Mouse (Mus musculus): ENCODE results near the gene Ssbp3. TPM values are rescaled to one million over a fixed set of nuclear protein-coding genes. Genes with fewer than 3 reads are reported as not detected.
A peak's percentile ranks its signal among the peaks of the same experiment; 100 is the strongest.

The Ssbp3 gene
- total RNA-seq, 1 experiment from 2014 or later: 47.4 TPM

GRCm38 (mm10) chr4:106922919-106923318, 12.4 kb downstream of the Ssbp3 start:
- ATAC-seq (replicated peaks in 1 of 2; ENCODE audit: insufficient read depth in 1 of 2, low FRiP score in 2 of 2, low TSS enrichment in 1 of 2, low read depth in 1 of 2, poor library complexity in 2 of 2, severe bottlenecking in 2 of 2): peak in 1 of 2 experiments; percentile 28; a peak in 1 of 4 replicates

DNA sequence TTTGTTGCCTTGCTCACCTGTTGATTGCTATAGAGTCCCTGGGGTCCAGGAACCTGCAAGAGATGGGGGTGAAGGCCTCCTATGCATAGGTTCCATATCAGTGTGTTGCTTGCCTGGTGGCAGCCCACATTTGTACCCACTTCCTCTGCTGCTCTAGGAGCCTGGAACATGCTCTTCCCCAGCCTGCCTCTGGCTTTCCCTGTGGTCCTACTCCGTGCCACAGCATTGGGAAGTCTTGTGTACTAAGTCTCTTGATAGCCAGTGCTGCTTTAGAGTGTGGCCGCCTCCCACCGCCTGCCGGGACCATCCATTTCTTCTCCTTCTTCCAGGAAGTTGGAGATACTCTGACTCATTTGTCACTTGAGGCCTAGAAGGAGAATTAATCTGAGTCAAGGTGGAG, 13.7 kb downstream of the Ssbp3 start:
- ATAC-seq (replicated peaks in 1 of 2; ENCODE audit: insufficient read depth in 1 of 2, low FRiP score in 2 of 2, low TSS enrichment in 1 of 2, low read depth in 1 of 2, poor library complexity in 2 of 2, severe bottlenecking in 2 of 2): no peak

- no peak for ATAC-seq (replicated peaks in 1 of 2; ENCODE audit: insufficient read depth in 1 of 2, low FRiP score in 2 of 2, low TSS enrichment in 1 of 2, low read depth in 1 of 2, poor library complexity in 2 of 2, severe bottlenecking in 2 of 2)
Measured at GRCm38 (mm10) chr4:106924888-106925287, 14.4 kb downstream of the Ssbp3 start.

DNA sequence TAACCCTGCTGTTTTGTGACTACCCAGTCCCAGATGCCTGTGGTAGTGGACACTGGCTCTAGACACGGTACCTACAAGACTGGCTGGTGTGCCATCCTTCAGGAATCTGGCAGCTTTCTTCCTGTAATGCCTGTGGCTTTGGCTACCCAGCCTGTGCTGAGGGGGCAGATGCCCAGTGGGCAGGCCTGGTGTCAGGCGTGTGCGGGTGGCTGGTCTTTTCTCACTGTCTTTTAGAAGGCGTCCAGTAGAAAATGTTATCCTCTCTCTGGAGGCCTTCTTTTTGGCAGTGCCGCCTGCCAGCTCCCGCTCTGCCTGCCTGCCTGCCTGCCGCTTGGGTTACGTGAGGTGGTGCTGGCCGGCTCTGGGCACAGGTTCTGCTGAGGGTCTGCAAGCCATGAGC, 15.9 kb downstream of the Ssbp3 start:
- no peak for ATAC-seq (replicated peaks in 1 of 2; ENCODE audit: insufficient read depth in 1 of 2, low FRiP score in 2 of 2, low TSS enrichment in 1 of 2, low read depth in 1 of 2, poor library complexity in 2 of 2, severe bottlenecking in 2 of 2)

- no peak for ATAC-seq (replicated peaks in 1 of 2; ENCODE audit: insufficient read depth in 1 of 2, low FRiP score in 2 of 2, low TSS enrichment in 1 of 2, low read depth in 1 of 2, poor library complexity in 2 of 2, severe bottlenecking in 2 of 2)
Measured at GRCm38 (mm10) chr4:106927034-106927433, 16.5 kb downstream of the Ssbp3 start.

GRCm38 (mm10) chr4:106928961-106929360, 18.5 kb downstream of the Ssbp3 start:
- no peak for ATAC-seq (replicated peaks in 1 of 2; ENCODE audit: insufficient read depth in 1 of 2, low FRiP score in 2 of 2, low TSS enrichment in 1 of 2, low read depth in 1 of 2, poor library complexity in 2 of 2, severe bottlenecking in 2 of 2)

- no peak; a peak in 1 of 4 replicates for ATAC-seq (replicated peaks in 1 of 2; ENCODE audit: insufficient read depth in 1 of 2, low FRiP score in 2 of 2, low TSS enrichment in 1 of 2, low read depth in 1 of 2, poor library complexity in 2 of 2, severe bottlenecking in 2 of 2)
Measured at GRCm38 (mm10) chr4:106932583-106932982, 22.1 kb downstream of the Ssbp3 start.

- no peak for ATAC-seq (replicated peaks in 1 of 2; ENCODE audit: insufficient read depth in 1 of 2, low FRiP score in 2 of 2, low TSS enrichment in 1 of 2, low read depth in 1 of 2, poor library complexity in 2 of 2, severe bottlenecking in 2 of 2)
Measured at GRCm38 (mm10) chr4:106933813-106934482, 23.4 kb downstream of the Ssbp3 start.

DNA sequence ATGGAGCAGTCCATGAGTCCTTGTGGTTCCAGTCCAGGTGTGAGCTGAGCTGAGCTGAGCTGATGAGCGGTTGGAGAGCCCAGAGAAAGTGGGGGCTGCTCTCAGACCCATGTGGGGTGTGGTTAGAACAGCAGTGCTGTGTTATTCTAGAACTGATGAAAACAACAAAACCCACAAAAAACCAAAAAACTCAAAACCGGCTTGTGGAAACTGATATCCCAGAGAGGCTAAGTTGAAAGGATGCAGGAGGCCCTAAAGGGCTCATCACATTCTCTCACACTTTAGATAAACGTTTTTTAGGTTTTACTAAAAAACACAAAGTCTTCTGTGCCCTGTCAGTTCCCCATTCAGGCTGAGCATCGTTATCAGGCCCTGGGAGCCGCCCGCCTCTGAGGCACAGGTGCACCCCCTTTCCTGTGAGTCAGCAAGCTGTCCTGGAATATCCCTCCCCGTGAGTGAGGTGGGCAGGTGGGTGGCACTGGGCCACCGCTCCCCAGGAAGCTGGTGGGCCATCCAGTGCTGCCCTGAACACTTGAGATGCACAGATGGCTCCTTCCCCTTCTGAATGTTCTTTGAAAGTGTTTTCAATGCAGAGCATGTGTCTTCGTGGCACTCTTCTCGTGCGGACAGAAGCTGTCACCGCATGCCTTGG, 24.6 kb downstream of the Ssbp3 start:
- peak; percentile 61 to 74 for ATAC-seq (replicated peaks in 1 of 2; ENCODE audit: insufficient read depth in 1 of 2, low FRiP score in 2 of 2, low TSS enrichment in 1 of 2, low read depth in 1 of 2, poor library complexity in 2 of 2, severe bottlenecking in 2 of 2)

DNA sequence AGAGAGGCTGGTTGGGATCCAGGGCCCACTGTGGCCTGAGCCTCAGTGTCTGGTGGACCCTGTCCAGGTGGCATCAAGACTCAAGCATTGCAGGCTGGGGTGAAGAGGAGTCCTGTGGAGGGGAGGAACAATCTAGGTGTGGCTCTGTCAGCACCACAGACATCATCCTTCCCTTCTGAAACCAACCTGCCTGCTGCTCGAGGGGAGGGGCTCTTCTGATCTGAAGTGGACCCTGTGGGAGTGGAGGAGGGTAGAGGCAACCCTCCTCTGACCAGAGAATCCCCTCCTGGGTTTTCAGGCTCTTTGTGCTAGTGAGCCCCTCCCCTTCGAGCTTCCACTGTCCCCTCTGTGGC, 25.1 kb downstream of the Ssbp3 start:
- no peak for ATAC-seq (replicated peaks in 1 of 2; ENCODE audit: insufficient read depth in 1 of 2, low FRiP score in 2 of 2, low TSS enrichment in 1 of 2, low read depth in 1 of 2, poor library complexity in 2 of 2, severe bottlenecking in 2 of 2)

- no peak for ATAC-seq (replicated peaks in 1 of 2; ENCODE audit: insufficient read depth in 1 of 2, low FRiP score in 2 of 2, low TSS enrichment in 1 of 2, low read depth in 1 of 2, poor library complexity in 2 of 2, severe bottlenecking in 2 of 2)
Measured at GRCm38 (mm10) chr4:106936041-106936440, 25.5 kb downstream of the Ssbp3 start.

- ATAC-seq (replicated peaks in 1 of 2; ENCODE audit: insufficient read depth in 1 of 2, low FRiP score in 2 of 2, low TSS enrichment in 1 of 2, low read depth in 1 of 2, poor library complexity in 2 of 2, severe bottlenecking in 2 of 2): no peak
Measured at GRCm38 (mm10) chr4:106936741-106937140, 26.2 kb downstream of the Ssbp3 start.

GRCm38 (mm10) chr4:106938506-106939222, 28.2 kb downstream of the Ssbp3 start:
- ATAC-seq (replicated peaks in 1 of 2; ENCODE audit: insufficient read depth in 1 of 2, low FRiP score in 2 of 2, low TSS enrichment in 1 of 2, low read depth in 1 of 2, poor library complexity in 2 of 2, severe bottlenecking in 2 of 2): no peak

DNA sequence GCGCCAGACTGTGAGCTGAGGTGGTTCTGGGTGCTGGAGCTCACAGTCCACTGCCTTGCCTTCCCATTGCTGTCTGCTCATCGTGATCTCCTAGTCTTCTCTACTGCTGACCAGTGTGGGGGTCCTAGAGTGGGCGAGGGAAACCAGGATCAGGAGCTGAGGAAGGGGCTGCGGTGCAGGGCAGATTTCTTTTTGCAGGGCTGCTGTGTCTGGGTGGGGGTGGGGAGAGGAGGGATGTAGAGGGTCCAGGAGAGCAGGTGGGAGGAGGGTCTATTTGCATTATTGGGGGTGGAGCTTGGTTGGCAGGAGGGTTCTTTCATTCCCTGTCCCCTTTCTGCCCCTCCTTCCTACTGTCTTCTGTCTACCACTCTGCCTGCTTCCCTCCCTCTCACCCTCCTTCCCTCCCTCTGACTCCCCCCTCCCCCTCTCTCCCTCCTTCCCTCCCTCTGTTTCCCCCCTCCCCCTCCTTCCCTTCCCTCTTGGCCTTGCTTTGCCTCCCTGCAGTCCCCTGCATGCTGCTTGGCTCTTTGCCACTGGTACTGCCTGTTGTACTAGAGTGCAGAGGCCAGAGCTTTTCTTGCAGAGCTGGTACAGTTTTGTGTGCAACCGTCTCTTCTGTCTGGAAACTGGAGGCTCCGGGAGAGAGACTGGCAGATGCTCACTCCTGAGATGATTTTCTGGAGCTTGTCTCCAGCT, 28.9 kb downstream of the Ssbp3 start:
- no peak for ATAC-seq (replicated peaks in 1 of 2; ENCODE audit: insufficient read depth in 1 of 2, low FRiP score in 2 of 2, low TSS enrichment in 1 of 2, low read depth in 1 of 2, poor library complexity in 2 of 2, severe bottlenecking in 2 of 2)

GRCm38 (mm10) chr4:106939919-106940227, 29.4 kb downstream of the Ssbp3 start:
- no peak for ATAC-seq (replicated peaks in 1 of 2; ENCODE audit: insufficient read depth in 1 of 2, low FRiP score in 2 of 2, low TSS enrichment in 1 of 2, low read depth in 1 of 2, poor library complexity in 2 of 2, severe bottlenecking in 2 of 2)

- no peak for ATAC-seq (replicated peaks in 1 of 2; ENCODE audit: insufficient read depth in 1 of 2, low FRiP score in 2 of 2, low TSS enrichment in 1 of 2, low read depth in 1 of 2, poor library complexity in 2 of 2, severe bottlenecking in 2 of 2)
Measured at GRCm38 (mm10) chr4:106940945-106941344, 30.4 kb downstream of the Ssbp3 start.

- ATAC-seq (replicated peaks in 1 of 2; ENCODE audit: insufficient read depth in 1 of 2, low FRiP score in 2 of 2, low TSS enrichment in 1 of 2, low read depth in 1 of 2, poor library complexity in 2 of 2, severe bottlenecking in 2 of 2): peak; percentile 85 to 91
Measured at GRCm38 (mm10) chr4:106941475-106941874, 31.0 kb downstream of the Ssbp3 start.

DNA sequence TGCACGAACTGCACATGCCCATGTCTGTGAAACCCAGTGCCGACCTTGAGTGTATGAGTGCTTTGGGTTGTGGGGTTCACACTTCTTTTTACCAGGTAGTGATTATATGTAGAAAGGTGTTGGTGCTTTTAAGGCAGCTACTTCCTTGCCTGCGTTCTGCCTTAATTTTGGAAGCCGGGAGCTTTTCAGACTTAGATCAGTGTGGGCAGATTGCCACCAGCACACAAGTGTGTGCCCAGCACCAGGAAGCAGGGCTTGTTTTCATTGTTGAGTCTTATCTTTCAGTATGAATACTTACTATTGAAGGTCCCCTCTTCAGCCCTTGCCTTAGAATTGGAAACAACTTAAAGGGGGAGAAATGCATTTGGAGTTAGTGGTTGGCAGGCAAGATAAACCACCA, 32.0 kb downstream of the Ssbp3 start:
- ATAC-seq (replicated peaks in 1 of 2; ENCODE audit: insufficient read depth in 1 of 2, low FRiP score in 2 of 2, low TSS enrichment in 1 of 2, low read depth in 1 of 2, poor library complexity in 2 of 2, severe bottlenecking in 2 of 2): no peak

All from hematopoietic stem cell, adult 5-6 weeks (primary cell).